Mouse (Mus musculus): ENCODE data around the gene Flcn.

Gene Flcn

DNA sequence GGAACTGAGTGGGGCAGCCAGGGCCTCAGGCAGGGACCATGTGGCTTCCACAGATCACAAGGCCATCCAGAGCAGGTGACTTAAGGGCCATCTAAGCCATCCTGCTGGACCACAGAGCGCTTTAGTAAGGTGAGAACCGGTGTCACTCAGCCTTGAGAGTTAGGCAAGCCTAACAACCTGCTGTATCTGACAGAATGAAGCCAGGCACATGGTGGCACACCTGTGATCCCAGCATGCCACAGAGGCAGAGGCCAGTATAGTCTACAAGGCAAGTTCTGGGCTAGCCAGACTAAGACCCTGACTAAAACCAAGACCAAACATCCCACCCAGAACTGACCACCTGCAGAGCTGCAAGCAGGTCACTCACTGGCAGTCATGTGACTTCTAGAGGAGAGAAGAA is 4.2 kb downstream of the Flcn start:
- DNase-seq (ENCODE audit: low spot score in 2 of 2), result no peak

- no peak for DNase-seq (ENCODE audit: low spot score in 2 of 2)
These were observed 4.6 kb downstream of the Flcn start for GRCm38 (mm10) chr11:59805256-59805655.

DNA sequence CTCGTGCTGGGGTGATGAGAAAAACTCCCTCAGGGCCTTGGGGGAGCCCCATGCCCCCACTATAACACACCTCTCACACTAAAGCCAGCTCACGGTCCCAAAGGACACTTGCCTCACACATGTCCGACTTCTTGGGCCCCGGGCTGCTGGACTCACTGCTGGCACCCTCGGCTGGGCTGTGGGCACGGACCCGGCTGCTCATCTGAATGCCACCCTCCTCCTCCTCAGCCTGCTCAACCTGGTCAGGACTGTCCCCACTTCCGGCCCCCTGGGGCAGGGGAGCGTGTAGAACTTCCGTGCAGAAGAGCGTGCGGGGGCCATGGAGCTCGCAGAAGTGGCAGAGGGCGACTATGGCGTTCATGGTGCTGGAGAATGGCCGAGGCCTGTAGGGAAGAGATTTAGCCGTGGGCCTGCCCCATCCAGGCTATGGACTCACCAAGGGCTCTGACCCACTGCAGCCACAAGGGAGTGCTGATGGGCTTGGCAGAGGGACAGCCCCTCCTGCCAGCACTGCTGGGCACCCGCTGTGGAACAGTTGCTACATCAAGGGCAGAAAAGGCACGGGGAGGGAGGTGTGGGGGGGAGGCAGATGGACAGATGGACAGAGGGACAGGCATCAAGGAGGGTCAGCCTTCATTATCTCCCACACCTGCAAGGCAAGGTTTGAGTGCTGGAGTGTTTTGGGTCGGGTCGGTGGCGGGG is 5.3 kb downstream of the Flcn start:
- no peak for DNase-seq (ENCODE audit: low spot score in 2 of 2)

GRCm38 (mm10) chr11:59803516-59803915 is 6.3 kb downstream of the Flcn start:
- no peak for DNase-seq (ENCODE audit: low spot score in 2 of 2)

DNA sequence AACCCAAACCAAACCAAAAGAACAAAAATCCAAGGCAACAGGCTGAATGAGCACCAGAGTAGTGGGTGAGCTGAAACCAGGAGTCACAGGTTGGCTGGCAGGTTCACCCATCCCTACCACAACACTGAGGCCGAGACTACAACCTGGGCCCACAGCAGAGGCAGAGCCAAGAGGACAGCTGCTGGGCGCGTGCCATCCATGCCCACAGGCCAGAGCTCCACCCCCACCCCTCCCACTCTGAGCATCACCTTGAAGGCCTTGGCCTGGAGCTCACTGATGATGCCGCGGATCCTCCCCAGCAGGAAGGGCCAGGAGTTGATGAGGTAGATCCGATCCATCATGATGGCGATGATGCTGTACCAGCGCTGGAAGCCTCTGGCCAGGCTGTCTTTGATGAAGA is 7.9 kb downstream of the Flcn start:
- no peak for DNase-seq (ENCODE audit: low spot score in 2 of 2)

GRCm38 (mm10) chr11:59800412-59800811 is 9.4 kb downstream of the Flcn start:
- no peak for DNase-seq (ENCODE audit: low spot score in 2 of 2)

- no peak for DNase-seq (ENCODE audit: low spot score in 2 of 2)
These were observed 16.4 kb downstream of the Flcn start for GRCm38 (mm10) chr11:59793390-59793789.

DNA sequence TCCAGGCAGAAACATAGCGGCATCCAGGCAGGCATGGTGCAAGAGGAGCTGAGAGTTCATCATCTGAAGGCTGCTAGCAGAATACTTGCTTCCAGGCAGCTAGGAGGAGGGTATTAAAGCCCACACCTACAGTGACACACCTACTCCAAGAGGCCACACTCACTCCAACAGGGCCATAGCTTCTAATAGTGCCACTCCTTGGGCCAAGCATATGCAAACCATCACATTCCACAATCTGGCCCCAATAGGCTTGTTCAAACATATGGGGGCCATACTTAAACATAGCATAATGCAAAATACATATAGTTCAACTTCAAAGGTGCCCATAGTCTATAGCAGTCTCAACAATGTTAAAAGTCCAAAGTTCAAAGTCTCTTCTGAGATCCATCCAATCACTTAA is 20.5 kb downstream of the Flcn start:
- DNase-seq (ENCODE audit: low spot score in 2 of 2), result no peak

GRCm38 (mm10) chr11:59787199-59787781 is 22.5 kb downstream of the Flcn start, which contains the start of gene Pld6:
TSS of gene Pld6 (minus strand) at chr11:59787645.
- DNase-seq (ENCODE audit: low spot score in 2 of 2), result peak; percentile 28 to 48

DNA sequence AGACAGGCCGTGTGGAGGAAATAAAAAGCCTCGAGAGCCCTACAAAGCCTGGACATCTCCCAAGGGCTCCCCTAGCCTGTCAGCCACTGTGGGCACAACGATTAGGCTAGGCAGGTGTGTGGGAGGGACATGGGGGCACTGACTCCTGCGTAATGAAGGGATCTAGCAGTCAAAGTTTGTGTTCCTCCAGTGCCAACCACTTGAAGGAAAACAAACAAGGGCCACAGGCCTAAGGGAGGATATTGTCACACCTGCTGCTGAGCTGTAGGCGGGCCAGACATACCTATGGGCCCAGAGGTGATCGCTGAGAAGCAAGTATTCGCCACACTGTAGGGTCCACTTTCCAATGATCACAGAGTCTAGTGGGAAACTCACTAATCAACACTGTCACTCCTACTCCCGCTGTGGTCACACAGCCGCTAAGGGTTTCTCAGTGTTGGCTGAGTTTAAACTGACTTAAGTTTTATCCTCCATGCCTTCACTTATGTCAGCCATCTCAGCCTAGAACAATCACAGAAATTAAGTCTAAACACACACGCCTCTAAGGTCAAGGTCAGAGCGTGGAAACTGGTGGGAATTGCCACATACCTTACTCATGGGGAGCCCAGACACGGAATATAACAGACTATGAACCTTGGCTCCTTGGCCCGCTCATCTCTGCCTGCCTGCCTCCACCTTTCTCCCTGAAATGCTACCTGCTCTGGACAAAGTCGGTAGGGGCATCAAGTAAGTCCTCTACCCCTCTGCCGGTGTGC is 23.2 kb downstream of the Flcn start:
- DNase-seq (ENCODE audit: low spot score in 2 of 2), result no peak

DNA sequence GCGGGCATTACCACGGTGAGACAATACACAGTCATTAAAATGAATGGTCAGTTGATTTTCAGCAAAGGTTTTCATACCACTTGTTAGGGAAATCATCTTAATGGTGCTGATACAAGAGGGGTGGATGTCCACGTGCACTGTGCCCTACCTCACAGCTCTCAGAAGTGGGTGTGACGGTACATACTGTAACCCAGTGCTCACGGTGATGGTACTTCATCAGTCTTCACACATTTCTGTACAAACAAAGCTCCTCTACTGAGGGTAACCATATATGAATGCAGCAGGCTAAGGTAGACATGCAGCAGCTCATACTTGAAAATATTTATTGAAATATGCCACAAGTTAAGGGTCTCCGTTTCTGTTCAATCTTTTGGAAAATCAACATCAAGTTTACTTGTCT is 26.2 kb downstream of the Flcn start:
- DNase-seq (ENCODE audit: low spot score in 2 of 2), result no peak

GRCm38 (mm10) chr11:59782091-59782590 is 27.7 kb downstream of the Flcn start:
- no peak for DNase-seq (ENCODE audit: low spot score in 2 of 2)

DNA sequence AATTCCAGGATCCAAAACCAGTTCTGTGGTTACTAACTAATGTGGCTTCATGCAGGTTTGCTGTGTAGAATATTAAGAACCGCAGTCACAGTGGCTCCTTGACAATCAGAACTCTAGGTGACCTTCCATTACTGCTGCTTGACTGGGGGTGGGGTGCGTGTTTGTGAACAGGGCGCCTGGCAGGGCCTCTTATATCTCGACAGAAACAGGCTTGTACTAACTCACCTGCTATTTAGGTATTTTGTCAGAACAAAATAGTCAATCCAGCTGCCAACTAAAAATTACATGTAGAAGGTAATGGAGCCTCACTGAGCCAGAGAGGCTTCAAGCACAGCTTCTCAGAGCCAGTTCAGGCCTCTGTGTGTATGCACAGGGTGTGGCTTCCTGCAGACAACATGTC is 29.6 kb downstream of the Flcn start:
- DNase-seq (ENCODE audit: low spot score in 2 of 2), result no peak

DNA sequence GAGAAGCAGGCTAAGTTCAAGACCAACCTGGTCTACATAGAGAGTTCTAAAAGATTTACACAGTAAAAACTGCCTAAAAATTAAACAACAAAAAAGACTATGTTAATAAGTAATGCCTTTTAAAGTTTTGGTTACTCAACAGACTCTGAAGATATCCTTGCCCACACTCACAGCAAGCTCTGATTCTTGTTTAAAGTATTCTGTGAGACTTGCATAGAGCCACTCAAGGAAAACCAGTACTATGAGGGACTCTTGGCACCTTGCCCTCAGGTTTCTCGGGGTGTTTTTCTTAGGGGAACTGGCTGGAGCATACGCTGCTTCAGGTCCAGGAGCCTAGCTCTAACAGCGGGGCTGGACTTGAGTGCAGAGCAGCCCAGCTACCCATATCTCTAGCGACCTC is 30.4 kb downstream of the Flcn start:
- no peak for DNase-seq (ENCODE audit: low spot score in 2 of 2)

GRCm38 (mm10) chr11:59778874-59779223 is 31.0 kb downstream of the Flcn start:
- DNase-seq (ENCODE audit: low spot score in 2 of 2), result no peak

GRCm38 (mm10) chr11:59778181-59778873 is 31.5 kb downstream of the Flcn start:
- DNase-seq (ENCODE audit: low spot score in 2 of 2), result peak; percentile 41 to 58

- DNase-seq (ENCODE audit: low spot score in 2 of 2), result no peak
These were observed 32.6 kb downstream of the Flcn start for GRCm38 (mm10) chr11:59777259-59777658.

DNA sequence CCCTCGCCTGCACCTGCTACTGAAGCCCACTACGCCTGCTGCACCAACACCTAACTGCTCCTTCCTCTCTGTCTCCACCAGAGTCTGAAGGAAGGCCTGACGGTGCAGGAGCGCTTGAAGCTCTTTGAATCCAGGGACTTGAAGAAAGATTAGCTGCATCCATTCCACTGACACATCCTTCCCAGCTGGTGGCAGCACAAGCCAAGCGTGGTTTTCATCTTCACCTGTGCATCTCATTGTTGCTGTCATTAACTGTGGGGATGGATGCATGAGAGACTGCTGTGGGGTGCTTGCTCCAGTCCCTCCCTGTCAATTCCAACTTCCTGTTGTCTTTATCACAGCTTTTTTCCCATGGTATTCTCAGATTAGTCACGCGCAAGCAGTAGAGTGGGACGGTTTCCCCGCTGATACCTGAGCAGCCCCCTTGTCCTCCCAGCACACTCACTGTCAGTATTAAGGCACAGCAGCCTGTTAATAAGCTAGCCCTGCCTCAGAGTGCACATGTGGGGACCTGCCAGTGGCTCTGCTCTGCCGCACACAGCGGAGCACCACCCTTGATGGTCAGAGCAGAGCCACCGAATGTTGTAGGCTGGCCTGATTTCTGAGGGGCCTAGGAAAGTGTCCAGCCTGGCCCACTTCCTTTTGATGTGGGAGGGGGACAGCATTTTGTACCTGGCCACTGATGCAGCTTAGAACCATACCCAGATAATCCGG is 34.2 kb downstream of the Flcn start:
- no peak for DNase-seq (ENCODE audit: low spot score in 2 of 2)

- DNase-seq (ENCODE audit: low spot score in 2 of 2), result no peak
These were observed 35.3 kb downstream of the Flcn start for GRCm38 (mm10) chr11:59774522-59774921.

GRCm38 (mm10) chr11:59772902-59773301 is 36.9 kb downstream of the Flcn start:
- DNase-seq (ENCODE audit: low spot score in 2 of 2), result no peak

GRCm38 (mm10) chr11:59772291-59772690 is 37.5 kb downstream of the Flcn start:
- DNase-seq (ENCODE audit: low spot score in 2 of 2), result no peak

DNA sequence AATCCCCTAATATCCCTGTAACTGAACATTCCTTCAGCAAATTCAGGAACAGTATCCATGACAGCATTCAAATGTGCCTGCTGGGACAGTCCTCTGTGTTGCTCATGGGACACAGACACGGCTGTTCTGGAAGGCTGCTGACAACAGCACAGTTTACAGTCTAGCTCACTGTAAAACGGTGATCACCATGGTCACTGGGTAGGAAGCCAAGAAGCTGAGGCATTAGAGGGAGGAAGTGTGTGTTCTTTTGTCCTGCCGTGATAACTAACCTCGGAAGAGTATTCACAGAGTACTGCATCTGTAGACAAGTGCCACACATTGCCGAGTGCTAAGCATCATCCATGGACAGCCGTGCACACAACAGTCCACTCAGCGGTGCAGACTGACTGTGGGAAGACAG is 39.1 kb downstream of the Flcn start:
- DNase-seq (ENCODE audit: low spot score in 2 of 2), result no peak

Data from urinary bladder, adult 18-20 months (tissue).